Mouse (Mus musculus) adrenal gland, adult (tissue): ENCODE results near the gene Insig2.
A peak's percentile ranks its signal among the peaks of the same experiment; 100 is the strongest.

ENCODE experiments used
- DNase-seq, 2 experiments: peaks; one replicate each; pipeline ENCODE4 v3.0.0; 2022 to 2023; ENCODE audit warnings: low spot score in 1 of 2; ENCODE audit not compliant: inconsistent age in 2 of 2

Gene Insig2

GRCm38 (mm10) chr1:121332485-121332884 is at the start of gene Insig2:
Gene Insig2, minus strand, starts transcription at chr1:121332589.
- DNase-seq, result no peak

DNA sequence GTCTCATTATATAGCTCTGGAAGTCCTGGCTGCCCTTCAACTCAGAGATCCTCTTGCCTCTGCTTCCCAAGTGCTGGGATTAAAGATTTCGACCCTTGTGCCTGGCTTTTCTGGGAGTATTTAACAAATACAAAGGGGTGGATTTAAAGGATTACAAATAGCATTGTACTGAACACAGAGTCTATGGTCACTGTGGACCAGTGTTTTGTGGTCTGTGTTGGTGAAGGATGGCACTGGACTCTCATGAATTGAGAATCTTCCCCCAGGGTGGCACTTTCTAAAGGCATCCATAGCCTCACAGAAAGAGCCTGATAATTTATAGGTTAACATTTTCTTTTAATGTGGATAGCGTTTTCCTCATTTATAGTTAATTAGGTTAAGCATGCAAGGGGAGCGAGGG is 49.2 kb upstream of the Insig2 start:
- DNase-seq, result no peak

DNA sequence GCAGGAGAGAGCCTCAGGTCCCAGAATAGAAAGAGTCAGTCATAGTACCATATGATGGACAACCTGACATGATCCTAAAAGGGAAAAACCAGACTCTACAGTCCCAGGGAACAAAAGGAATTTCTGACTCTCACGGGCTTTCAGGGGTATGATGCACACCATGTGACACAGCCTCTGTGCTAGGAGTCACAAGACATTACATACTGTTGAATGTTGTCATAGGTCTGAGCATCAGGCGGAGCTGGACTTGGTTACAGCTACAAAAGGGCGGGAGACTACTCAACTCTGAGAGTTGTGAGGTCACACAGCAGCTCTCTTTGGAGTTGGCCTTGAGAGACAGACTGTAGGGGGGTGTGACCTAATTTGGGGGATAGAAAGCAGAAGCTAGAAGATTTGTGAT is 47.6 kb upstream of the Insig2 start:
- no peak for DNase-seq

DNA sequence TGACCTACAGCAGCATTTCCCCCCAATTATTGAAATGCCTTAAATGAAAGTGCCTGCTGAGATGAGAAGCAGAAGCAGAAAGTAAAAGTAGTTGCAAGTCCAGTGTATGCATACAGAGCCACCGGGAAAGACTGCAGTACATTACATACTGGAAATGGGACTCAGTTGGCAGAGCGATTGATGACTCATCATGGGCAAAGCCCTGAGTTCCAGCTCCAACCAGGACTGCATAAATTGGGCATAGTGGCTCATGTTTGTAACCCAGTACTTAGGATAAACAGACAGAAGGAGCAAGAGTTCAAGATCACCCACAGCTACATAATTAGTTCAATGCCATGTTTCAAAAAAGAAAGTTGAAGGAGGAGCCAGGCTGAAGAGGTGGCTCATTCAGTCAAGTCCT is 45.5 kb upstream of the Insig2 start:
- peak in 1 of 2 experiments; percentile 34 for DNase-seq

GRCm38 (mm10) chr1:121377410-121377809 is 45.0 kb upstream of the Insig2 start:
- peak; percentile 15 to 28 for DNase-seq

DNA sequence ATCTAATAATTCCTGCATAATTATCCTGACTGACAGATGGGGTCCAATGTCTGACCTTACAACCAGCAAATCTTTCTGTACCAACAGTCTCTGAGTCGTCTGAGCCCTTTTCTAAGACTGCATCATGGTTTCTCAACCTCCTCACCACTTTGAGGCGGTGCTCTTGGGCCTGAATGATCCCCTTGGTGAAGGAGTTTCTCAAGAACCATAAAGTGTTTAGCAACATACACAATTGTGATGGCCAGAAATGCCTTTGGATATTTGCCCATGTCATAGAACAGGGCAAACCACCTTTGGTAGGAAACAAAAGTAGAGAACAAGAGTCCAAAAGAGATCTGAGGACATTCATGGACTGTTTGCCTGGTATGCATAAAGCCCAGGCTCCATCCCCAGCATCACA is 41.2 kb upstream of the Insig2 start:
- DNase-seq, result no peak

DNA sequence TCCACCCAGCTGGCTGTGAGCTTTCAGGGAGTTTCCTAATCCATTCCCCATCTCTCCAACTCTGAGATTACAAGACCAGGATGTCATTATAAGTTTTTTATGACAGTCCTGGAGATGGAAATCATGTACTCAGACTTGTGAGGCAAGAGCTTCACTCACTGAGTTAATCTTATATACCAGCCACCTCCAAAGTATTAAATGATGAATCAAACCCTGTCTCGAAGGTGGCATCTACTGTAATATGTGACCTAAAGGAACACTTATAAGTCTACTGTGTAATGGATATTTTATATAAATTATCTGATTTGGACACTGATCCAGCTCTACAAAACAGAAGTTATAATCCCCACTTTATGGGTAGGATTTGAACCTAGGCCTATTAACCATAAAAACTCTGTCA is 40.3 kb upstream of the Insig2 start:
- DNase-seq, result no peak

DNA sequence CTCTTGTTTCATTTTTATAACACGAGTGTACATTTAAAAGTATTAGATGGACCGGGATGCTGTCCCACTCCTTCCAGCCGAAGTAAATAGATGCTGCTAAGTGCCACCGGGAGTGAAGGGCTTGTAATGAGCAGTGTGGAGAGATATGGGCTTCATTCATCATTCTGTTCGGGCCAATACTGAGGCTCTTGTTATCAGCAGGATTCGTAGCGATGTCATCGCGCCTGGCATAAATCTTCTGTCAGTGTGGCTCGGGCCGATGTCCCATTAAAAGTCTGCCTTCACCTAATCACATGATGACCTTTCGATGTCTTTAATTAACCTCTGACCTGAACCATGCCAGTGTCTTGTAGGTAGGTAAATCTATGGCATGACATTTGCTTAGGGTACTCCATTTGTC is 39.1 kb upstream of the Insig2 start:
- no peak for DNase-seq

DNA sequence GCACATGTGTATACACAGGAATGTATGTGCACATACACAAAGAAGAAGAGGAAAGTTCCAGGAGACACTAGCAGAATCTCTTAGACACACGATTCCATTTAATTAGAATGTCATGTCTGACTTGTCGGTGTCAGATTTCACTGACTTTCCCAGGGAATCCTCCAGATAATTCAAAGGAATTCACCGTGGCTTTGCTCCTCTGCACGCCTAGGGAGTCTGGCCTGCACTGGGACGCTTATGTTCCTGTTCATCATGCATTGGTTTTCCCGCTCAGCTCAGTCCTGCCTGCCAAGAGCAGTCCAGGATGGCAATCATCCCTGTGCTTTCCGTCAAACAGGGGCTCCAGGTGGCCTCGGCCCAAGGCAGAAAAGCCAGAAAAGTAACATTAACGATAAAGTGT is 34.9 kb upstream of the Insig2 start:
- DNase-seq, result no peak

- DNase-seq, result peak; percentile 41 to 57
These were observed 28.2 kb upstream of the Insig2 start for GRCm38 (mm10) chr1:121360561-121360960.

DNA sequence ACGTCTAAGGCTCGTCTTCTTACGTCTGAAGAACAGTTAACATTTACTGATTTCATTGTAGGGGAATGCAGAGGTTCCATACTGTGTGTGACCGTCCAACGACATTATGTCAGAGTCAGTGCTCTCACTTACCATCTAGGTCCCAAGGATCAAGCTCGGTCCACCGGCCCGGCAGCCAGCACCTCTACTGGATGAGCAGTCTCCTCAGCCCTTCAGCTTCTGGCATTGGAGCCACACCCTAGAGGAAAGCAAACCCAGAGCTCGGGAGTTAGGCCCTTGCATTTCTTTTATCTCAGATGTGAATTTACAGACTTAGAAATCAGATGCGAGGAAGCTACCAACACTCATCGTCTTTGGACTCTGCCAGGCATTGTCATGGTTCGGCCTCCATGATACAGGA is 27.3 kb upstream of the Insig2 start:
- no peak for DNase-seq

DNA sequence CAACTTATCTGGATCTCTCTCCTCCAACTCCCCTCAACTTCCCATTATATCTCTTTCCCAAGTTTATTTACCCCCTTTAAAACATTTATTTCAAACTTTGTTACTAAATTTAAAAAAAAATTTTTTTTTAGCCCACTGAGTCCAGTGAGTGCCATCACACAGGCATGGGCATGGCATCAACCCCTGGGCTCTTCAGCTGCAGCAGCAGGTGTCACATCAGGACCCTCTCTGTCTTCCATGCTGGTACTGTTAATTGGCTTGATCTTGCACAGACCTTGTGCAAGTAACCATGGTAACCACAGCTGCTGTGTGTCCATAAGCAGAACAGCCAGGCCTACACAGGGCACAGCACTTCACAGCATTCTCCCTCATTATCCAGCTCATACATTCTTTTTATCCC is 21.4 kb upstream of the Insig2 start:
- DNase-seq, result no peak

DNA sequence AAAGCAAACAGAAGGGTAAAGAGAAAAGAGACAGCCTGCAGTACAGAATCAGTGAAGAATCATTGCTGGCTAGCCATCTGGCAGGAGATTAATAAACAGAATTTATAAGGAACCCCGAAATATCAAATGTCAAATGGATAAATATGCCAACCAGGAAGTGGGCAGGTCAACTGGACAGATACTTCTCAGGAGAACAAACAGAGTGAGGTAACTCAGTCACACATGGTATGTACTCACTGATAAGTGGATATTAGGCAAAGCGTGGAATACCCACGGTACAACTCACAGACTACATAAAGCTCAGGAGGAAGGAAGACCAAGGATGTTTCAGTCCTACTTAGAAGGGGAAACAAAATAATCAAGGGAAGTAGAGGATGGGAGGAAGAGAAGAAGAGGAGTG is 18.6 kb upstream of the Insig2 start:
- no peak for DNase-seq

GRCm38 (mm10) chr1:121350616-121351015 is 18.2 kb upstream of the Insig2 start:
- DNase-seq, result no peak

DNA sequence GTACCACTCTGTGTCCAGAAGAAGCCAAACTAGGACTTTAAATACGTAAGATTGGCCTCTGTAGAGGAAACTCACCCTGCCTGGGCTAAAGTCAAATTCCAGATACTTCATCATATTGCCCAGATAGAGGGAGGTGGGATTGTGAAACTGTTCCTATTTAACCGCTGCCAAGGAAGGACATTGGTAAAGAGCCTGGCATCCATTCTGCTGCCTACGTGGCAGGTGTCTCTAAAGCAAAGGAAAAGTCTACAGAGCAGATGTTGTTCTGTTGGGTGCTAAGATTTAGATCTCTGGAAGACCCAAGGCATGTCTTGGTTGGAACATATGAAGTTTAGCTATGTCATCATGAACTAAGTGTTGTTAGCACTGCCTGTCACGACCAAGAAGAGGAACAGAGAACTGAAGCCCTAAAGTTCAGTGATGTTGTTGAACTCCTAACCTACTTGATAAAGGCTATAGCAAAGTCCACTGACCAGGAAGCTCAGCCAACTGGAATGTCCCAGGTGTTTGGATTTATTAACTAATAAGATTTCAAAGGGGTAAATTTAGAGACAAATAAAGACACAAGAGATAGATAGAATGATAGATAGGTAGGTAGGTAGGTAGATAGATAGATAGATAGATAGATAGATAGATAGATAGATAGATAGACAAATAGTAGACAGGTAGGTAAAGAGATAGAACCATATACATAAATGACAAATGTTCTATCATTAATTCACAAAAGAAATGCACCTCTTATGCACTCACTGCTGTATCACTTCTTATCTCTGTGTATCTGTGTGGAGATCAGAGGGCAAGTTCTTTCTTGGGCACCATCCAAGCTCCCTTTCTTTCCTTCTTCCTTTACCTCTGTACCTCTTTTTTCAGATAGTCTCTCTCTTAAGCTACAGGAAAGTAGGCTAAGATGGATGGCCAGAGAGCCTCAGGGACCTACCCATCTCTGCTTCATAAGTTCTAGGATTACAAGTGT is 16.8 kb upstream of the Insig2 start:
- DNase-seq, result no peak

GRCm38 (mm10) chr1:121343966-121344365 is 11.6 kb upstream of the Insig2 start:
- no peak for DNase-seq

- no peak for DNase-seq
These were observed 3.4 kb upstream of the Insig2 start for GRCm38 (mm10) chr1:121335789-121336188.

- DNase-seq, result no peak
These were observed 1.8 kb upstream of the Insig2 start for GRCm38 (mm10) chr1:121333986-121334703.

GRCm38 (mm10) chr1:121330621-121331020 is 1.8 kb downstream of the Insig2 start:
- no peak for DNase-seq

GRCm38 (mm10) chr1:121329391-121329790 is 3.0 kb downstream of the Insig2 start:
- DNase-seq, result peak in 1 of 2 experiments; percentile 48

DNA sequence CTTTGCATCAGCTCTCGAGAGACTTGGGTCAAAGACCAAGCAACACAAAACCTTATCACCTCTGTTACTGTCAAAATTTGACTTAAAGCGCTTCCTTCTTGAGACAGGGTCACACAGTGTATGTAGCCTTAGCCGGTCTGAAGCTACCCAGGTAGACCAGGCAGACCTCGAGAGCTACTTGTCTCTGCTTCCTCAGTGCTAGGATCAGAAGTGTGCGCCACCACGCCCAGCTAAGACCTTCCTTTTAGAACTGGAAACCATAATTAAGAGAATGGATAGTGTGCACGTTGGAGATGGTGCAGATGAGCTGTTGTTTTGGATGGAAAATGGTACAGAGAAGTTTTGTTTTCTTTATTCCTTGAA is 4.2 kb downstream of the Insig2 start:
- DNase-seq, result no peak
